Mouse (Mus musculus) heart, postnatal 0 days (tissue): Measurements from ENCODE around the gene Emc1.

Experiments used
- CTCF ChIP-seq: IDR thresholded peaks from 2 replicates; pipeline ENCODE4 v1.5.1; 2016; ENCODE audit warnings: antibody characterized with exemption, control low read depth, low read depth
- EP300 ChIP-seq: IDR thresholded peaks from 2 replicates; pipeline ENCODE4 v1.6.1; 2016; ENCODE audit warnings: antibody characterized with exemption, low read depth

DNA sequence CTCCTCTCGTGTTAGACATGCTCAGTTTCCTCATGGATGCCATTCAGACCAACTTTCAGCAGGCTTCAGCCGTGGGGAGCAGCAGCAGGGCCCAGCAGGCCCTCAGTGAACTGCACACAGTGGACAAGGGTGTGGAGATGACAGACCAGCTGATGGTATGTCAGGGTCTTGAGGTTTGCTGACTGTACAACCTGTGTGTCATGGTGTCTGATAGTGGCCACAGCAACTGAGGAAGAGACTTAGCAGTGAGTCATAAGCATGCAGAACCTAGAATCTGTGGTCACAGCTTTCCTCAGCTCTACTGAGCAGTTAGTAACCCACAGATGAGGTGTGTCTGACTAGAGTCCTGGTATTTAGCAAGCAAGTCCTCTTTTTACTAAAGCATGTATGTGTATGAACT lies 70.0 kb downstream of the Emc1 start:
- no peak for TF ChIP-seq CTCF
- no peak for TF ChIP-seq EP300
